Mouse (Mus musculus) erythroblast, embryonic 14.5 days (primary cell): Measurements from ENCODE around the gene Atxn1. TPM values are rescaled to one million over a fixed set of nuclear protein-coding genes. Genes with fewer than 3 reads are reported as not detected.

Experiments
- H3K27me3 ChIP-seq: 2 replicates; pipeline ENCODE4 v1.6.1; 2012; ENCODE audit warnings: inconsistent platforms; ENCODE audit not compliant: control insufficient read depth
- H3K36me3 ChIP-seq: 2 replicates; pipeline ENCODE4 v1.6.1; 2012; ENCODE audit warnings: mild to moderate bottlenecking, inconsistent platforms; ENCODE audit not compliant: control insufficient read depth
- H3K4me1 ChIP-seq: 2 replicates; pipeline ENCODE4 v1.6.1; 2012; ENCODE audit warnings: inconsistent platforms; ENCODE audit not compliant: control insufficient read depth
- H3K4me3 ChIP-seq: replicated peaks from 2 replicates; pipeline ENCODE3; 2012; ENCODE audit warnings: moderate library complexity, mild to moderate bottlenecking, inconsistent platforms
- H3K9me3 ChIP-seq: 2 replicates; pipeline ENCODE4 v1.6.1; 2012; ENCODE audit warnings: low read length, inconsistent platforms, mixed read lengths; ENCODE audit not compliant: control insufficient read depth
- GATA1 ChIP-seq: IDR thresholded peaks from 2 replicates; pipeline ENCODE4 v1.6.1; 2012; ENCODE audit warnings: low read length, inconsistent platforms, mixed read lengths
- TAL1 ChIP-seq: IDR thresholded peaks from 3 replicates; pipeline ENCODE4 v1.6.1; 2012; ENCODE audit warnings: low read length, inconsistent platforms, mixed read lengths
- polyA plus RNA-seq: library from polyadenylated mRNA; stranded (reverse); fragments of >175 nt; gene quantifications from 2 replicates; pipeline ENCODE4 v1.2.3, GENCODE M21; 2012

The Atxn1 gene
- polyA plus RNA-seq, 1 experiment = 0.01 TPM

- H3K4me1 ChIP-seq = no peaks in the 10 kb centered on the region; the same call in 1 of the 2 replicates
- H3K27me3 ChIP-seq = no peaks in the 10 kb centered on the region
- H3K36me3 ChIP-seq = no peaks in the 10 kb centered on the region; the same call in 1 of the 2 replicates
- TF ChIP-seq TAL1 (no peak), GATA1 (no peak)
- H3K9me3 ChIP-seq = no peaks in the 10 kb centered on the region
- no peak overlapping the region for H3K4me3 ChIP-seq
Observed at GRCm38 (mm10) chr13:45938083-45938482, 26.7 kb downstream of the Atxn1 start.

- Histone ChIP-seq H3K36me3 (no peaks in the 10 kb centered on the region; the same call in 1 of the 2 replicates), H3K4me3 (no peak overlapping the region), H3K4me1 (no peaks in the 10 kb centered on the region; the same call in 1 of the 2 replicates), H3K9me3 (peaks cover 2% of the 10 kb centered on the region), H3K27me3 (no peaks in the 10 kb centered on the region)
- TF ChIP-seq GATA1 (no peak), TAL1 (no peak)
Observed at GRCm38 (mm10) chr13:45936765-45937164, 28.0 kb downstream of the Atxn1 start.

GRCm38 (mm10) chr13:45935798-45936197, 29.0 kb downstream of the Atxn1 start:
- Histone ChIP-seq H3K4me1 (no peaks in the 10 kb centered on the region; the same call in 1 of the 2 replicates), H3K27me3 (no peaks in the 10 kb centered on the region), H3K36me3 (no peaks in the 10 kb centered on the region; the same call in 1 of the 2 replicates), H3K9me3 (peaks cover 4% of the 10 kb centered on the region), H3K4me3 (no peak overlapping the region)
- TF ChIP-seq TAL1 (no peak), GATA1 (no peak)

- no peak overlapping the region for H3K4me3 ChIP-seq
- H3K27me3 ChIP-seq = no peaks in the 10 kb centered on the region
- H3K36me3 ChIP-seq = no peaks in the 10 kb centered on the region
- no peaks in the 10 kb centered on the region; the same call in 1 of the 2 replicates for H3K4me1 ChIP-seq
- TF ChIP-seq GATA1 = no peak
- no peak for TF ChIP-seq TAL1
- peaks cover 4% of the 10 kb centered on the region for H3K9me3 ChIP-seq
Observed at GRCm38 (mm10) chr13:45934841-45935240, 30.0 kb downstream of the Atxn1 start.

GRCm38 (mm10) chr13:45934085-45934484, 30.7 kb downstream of the Atxn1 start:
- no peak overlapping the region for H3K4me3 ChIP-seq
- no peaks in the 10 kb centered on the region; the same call in 1 of the 2 replicates for H3K4me1 ChIP-seq
- H3K36me3 ChIP-seq = no peaks in the 10 kb centered on the region
- H3K27me3 ChIP-seq = no peaks in the 10 kb centered on the region
- H3K9me3 ChIP-seq = peaks cover 4% of the 10 kb centered on the region
- TF ChIP-seq TAL1 (no peak), GATA1 (no peak)

- Histone ChIP-seq H3K27me3 (no peaks in the 10 kb centered on the region), H3K36me3 (no peaks in the 10 kb centered on the region), H3K9me3 (peaks cover 4% of the 10 kb centered on the region), H3K4me3 (no peak overlapping the region), H3K4me1 (no peaks in the 10 kb centered on the region; the same call in 1 of the 2 replicates)
- no peak for TF ChIP-seq TAL1
- TF ChIP-seq GATA1 = no peak
Observed at GRCm38 (mm10) chr13:45932491-45932921, 32.3 kb downstream of the Atxn1 start.

- Histone ChIP-seq H3K4me3 (no peak overlapping the region), H3K4me1 (no peaks in the 10 kb centered on the region; the same call in 1 of the 2 replicates), H3K27me3 (no peaks in the 10 kb centered on the region), H3K9me3 (peaks cover 4% of the 10 kb centered on the region), H3K36me3 (no peaks in the 10 kb centered on the region)
- TF ChIP-seq GATA1 (no peak), TAL1 (no peak)
Observed at GRCm38 (mm10) chr13:45931891-45932290, 32.9 kb downstream of the Atxn1 start.

GRCm38 (mm10) chr13:45931215-45931614, 33.6 kb downstream of the Atxn1 start:
- Histone ChIP-seq H3K4me1 (no peaks in the 10 kb centered on the region; the same call in 1 of the 2 replicates), H3K9me3 (peaks cover 4% of the 10 kb centered on the region), H3K36me3 (no peaks in the 10 kb centered on the region), H3K4me3 (no peak overlapping the region), H3K27me3 (no peaks in the 10 kb centered on the region)
- TF ChIP-seq TAL1 (no peak), GATA1 (no peak)

- Histone ChIP-seq H3K9me3 (peaks cover 4% of the 10 kb centered on the region), H3K27me3 (no peaks in the 10 kb centered on the region), H3K4me1 (no peaks in the 10 kb centered on the region; the same call in 1 of the 2 replicates), H3K36me3 (no peaks in the 10 kb centered on the region), H3K4me3 (no peak overlapping the region)
- no peak for TF ChIP-seq TAL1
- no peak for TF ChIP-seq GATA1
Observed at GRCm38 (mm10) chr13:45929744-45930143, 35.1 kb downstream of the Atxn1 start.

GRCm38 (mm10) chr13:45925294-45925693, 39.5 kb downstream of the Atxn1 start:
- peaks cover 2% of the 10 kb centered on the region; the same call in 1 of the 2 replicates for H3K36me3 ChIP-seq
- no peaks in the 10 kb centered on the region for H3K27me3 ChIP-seq
- H3K4me1 ChIP-seq = no peaks in the 10 kb centered on the region; the same call in 1 of the 2 replicates
- no peaks in the 10 kb centered on the region for H3K9me3 ChIP-seq
- TF ChIP-seq TAL1 = no peak
- no peak for TF ChIP-seq GATA1
- peak overlapping the region; percentile 1 for H3K4me3 ChIP-seq
